Mouse (Mus musculus): Measurements from ENCODE around the gene Atxn10. TPM values are rescaled to one million over a fixed set of nuclear protein-coding genes. Genes with fewer than 3 reads are reported as not detected.
"Not testable (repeated sequence)": the region's sequence is repeated elsewhere in the genome, so short reads cannot be mapped to it uniquely, and the experiment has no call there.

The Atxn10 gene
- polyA plus RNA-seq, 1 experiment from 2014 or later: 85.3 TPM

DNA sequence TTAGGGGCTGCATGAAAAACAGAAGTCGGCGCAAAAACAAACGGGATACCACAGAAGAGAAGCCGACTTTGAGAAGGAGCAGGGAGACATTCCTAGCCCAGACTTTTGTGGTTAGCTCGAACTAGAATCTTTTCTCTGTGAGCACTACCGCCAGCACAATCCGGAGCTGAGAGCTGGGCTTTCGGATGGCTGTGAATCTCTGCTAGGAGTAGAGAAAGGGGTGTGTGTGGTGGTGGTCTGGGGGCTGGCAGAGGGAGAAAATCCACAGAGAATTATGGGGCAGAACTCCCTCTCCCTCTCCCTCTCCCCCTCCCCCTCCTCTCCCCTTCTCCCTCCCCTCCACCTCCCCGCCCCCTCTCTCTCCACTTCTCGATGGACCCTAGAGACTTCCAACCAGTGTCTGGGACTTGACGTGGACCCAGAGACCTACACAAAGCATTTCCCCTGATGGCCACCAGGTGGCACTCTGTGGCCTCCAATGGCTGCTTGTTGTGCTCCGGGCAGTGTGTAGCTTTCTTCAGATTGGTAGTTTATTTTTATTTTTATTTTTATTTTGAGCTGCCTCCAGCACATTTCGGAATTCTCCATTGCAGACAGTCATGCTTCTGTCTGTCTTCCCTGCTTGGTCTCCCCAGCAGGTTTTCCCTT lies 20.5 kb upstream of the Atxn10 start:
- H3K36me3 ChIP-seq (replicated peaks): no peaks in the 10 kb centered on the region
- H3K4me2 ChIP-seq: no peak overlapping the region
- H3K4me3 ChIP-seq (replicated peaks): no peak overlapping the region
- 0 out of 2 replicates have a peak, but pooled peaks cover 10% of the 10 kb centered on the region for H3K4me1 ChIP-seq (replicated peaks)
- H3K9me3 ChIP-seq (replicated peaks): no peaks in the 10 kb centered on the region
- no peaks in the 10 kb centered on the region for H3K27me3 ChIP-seq
- H3K9ac ChIP-seq: no peak overlapping the region
- no peak overlapping the region for H3K27ac ChIP-seq (replicated peaks)
- WGBS (ENCODE audit: insufficient replicate concordance): 35% methylated on average over 12 of the region's 13 CpGs
- ATAC-seq (ENCODE audit: insufficient read depth): no peak

DNA sequence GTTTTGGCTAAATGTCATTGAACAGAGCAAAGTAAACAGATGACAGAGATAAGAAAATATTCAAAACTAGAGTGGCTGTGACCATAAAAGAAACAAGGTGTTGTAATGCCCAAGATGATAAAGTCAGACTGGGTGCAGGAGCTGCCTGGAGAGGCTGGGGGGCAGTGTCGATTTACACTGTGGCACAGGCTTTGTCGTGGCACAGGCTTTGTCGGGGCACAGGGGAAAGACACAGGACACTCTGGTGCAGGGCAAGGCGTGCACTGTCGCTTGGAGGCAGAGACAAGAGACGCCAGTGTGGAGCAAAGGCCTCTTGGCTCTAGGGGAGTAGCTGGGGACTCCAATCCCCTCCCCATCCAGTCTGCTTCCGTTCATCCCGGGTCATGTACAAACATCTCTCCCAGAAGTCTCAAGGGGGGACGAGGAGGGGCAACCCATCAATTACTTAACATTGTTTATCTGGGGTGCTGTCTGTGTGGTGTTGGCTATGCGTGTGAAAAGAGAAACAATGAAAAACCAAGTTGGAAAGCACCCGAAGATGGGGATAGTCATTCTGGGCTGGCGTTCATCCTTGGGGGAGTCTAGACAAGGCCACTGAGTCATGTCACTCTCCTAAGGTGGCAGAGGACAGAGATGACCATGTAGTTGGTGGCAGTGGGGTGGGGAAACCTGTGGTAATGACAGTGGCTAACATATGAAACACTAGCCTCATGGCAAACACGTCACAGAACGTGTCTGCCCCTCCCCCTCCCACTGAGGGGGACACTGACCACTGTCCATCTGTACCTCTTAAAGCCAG lies 19.5 kb upstream of the Atxn10 start:
- 42% methylated on average over 14 of the region's 14 CpGs for WGBS (ENCODE audit: insufficient replicate concordance)
- ATAC-seq (ENCODE audit: insufficient read depth): no peak
- Histone ChIP-seq H3K27ac (replicated peaks) (no peak overlapping the region), H3K9ac (no peak overlapping the region), H3K36me3 (replicated peaks) (no peaks in the 10 kb centered on the region), H3K27me3 (no peaks in the 10 kb centered on the region), H3K9me3 (replicated peaks) (no peaks in the 10 kb centered on the region), H3K4me2 (no peak overlapping the region), H3K4me1 (replicated peaks) (0 out of 2 replicates have a peak, but pooled peaks cover 10% of the 10 kb centered on the region), H3K4me3 (replicated peaks) (no peak overlapping the region)

DNA sequence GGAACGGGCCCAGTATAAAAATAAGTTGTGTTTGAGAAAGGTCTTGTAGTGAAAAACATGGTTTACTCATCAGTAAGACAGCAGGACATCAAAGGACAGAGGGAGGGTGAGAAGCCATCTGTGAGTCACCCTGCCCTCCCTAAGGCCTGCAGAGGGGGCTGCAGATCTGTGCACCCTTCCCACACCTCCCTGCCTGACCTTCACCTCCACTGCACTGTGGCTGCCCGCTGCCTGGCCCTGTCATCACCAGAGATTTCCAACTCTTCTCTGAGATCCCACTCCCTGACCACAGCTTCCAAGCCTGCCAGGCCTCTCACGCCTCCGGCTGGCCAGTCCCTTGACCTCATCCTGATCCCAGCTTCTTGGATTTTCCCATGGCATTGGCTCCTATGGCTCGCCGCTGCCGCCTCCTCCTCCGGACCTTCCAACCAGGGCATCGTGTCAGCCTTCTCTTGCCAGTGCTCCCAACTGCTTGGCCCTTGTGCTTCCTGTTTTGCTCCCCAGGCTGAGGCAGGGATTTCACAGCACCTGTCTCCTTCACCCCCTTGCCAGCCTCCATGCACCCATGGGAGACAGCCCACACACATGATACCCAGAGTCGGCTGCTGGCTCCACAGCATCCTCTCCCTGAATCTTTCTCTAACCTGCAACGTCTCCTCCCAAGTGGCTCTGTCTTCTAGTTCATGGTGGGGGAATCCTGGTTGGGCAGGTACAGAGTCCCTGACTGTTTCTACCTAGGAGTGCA lies 15.9 kb upstream of the Atxn10 start:
- Histone ChIP-seq H3K4me1 (replicated peaks) (0 out of 2 replicates have a peak, but pooled peaks cover 5% of the 10 kb centered on the region), H3K27ac (replicated peaks) (no peak overlapping the region), H3K4me3 (replicated peaks) (no peak overlapping the region), H3K27me3 (no peaks in the 10 kb centered on the region), H3K9me3 (replicated peaks) (no peaks in the 10 kb centered on the region), H3K9ac (no peak overlapping the region), H3K36me3 (replicated peaks) (no peaks in the 10 kb centered on the region), H3K4me2 (no peak overlapping the region)
- WGBS (ENCODE audit: insufficient replicate concordance): 65% methylated on average over 11 of the region's 11 CpGs
- ATAC-seq (ENCODE audit: insufficient read depth): no peak

DNA sequence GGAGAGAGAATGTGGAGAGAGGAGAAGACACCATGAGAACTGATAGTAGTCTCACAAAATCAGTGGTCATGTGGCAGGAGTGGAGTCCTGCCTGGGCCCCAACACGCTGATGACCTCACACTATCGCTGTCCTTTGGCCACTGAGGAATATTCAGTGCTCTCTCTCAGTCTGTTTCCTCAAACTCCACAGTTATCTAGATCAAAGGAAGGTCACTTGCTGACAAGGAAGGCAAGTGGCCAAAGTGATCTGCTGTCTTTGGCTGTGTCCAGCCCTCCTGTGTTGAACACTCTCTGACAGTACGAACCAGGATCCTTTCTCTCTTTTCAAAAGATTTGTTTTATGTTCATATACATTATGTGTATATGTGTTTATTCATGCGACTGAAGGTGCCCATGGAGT lies 12.8 kb upstream of the Atxn10 start:
- WGBS (ENCODE audit: insufficient replicate concordance): 72% methylated on average over 4 of the region's 4 CpGs
- Histone ChIP-seq H3K9me3 (replicated peaks) (no peaks in the 10 kb centered on the region), H3K27ac (replicated peaks) (no peak overlapping the region), H3K36me3 (replicated peaks) (no peaks in the 10 kb centered on the region), H3K4me2 (no peak overlapping the region), H3K4me1 (replicated peaks) (peaks cover 8% of the 10 kb centered on the region), H3K4me3 (replicated peaks) (no peak overlapping the region), H3K9ac (no peak overlapping the region), H3K27me3 (no peaks in the 10 kb centered on the region)
- ATAC-seq (ENCODE audit: insufficient read depth): no peak

DNA sequence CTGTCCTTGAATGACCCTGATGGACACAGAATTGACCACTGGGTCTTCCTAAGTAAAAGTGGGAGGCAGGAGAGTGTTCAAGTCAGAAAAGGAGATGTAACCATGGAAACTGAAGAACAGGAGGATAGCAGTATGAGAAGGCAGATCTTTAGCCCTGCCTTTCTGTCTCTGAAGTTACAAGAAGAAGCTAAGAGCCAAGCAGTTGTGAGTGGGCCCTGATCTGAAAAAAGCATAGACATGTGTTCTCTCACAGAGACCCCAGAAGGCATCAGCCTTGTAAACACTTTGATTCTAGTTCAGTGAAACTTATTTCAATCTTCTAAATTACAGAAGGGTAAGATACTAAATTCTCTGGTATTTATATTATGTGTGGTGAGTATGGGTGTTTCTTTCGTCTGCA lies 11.6 kb upstream of the Atxn10 start:
- no peak overlapping the region for H3K27ac ChIP-seq (replicated peaks)
- WGBS (ENCODE audit: insufficient replicate concordance): 76% methylated on average over 1 of the region's 1 CpGs

DNA sequence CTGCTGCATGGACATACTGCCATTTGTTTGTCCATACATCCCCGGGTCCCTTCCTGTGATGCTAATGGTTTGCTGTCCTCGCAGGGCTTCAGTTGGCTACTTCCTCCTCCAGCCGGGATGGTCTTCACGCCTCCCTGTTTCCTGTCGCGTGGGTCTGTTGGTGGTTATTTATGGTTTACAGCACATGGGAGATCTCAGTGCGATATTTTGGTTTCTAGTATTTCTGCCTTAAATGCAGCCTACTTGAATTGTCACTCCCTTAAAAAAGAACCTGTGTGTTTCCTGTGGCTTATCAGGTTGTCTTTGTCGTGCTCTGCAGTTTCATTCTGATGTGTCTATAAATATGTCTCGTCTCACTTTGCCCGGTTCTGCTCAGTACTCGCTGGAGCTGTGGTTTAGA lies 8.2 kb upstream of the Atxn10 start:
- WGBS (ENCODE audit: insufficient replicate concordance): 11% methylated on average over 11 of the region's 11 CpGs
- ATAC-seq (ENCODE audit: insufficient read depth): no peak
- no peak overlapping the region for H3K4me2 ChIP-seq

More for the DNA sequence above, 11.6 kb upstream of the Atxn10 start:
- no peak for ATAC-seq (ENCODE audit: insufficient read depth)
- H3K9me3 ChIP-seq (replicated peaks): no peaks in the 10 kb centered on the region
- no peaks in the 10 kb centered on the region for H3K27me3 ChIP-seq
- peaks cover 8% of the 10 kb centered on the region for H3K4me1 ChIP-seq (replicated peaks)
- H3K9ac ChIP-seq: no peak overlapping the region
- no peak overlapping the region for H3K4me3 ChIP-seq (replicated peaks)
- no peak overlapping the region for H3K4me2 ChIP-seq
- H3K36me3 ChIP-seq (replicated peaks): no peaks in the 10 kb centered on the region

GRCm38 (mm10) chr15:85328455-85328854 lies 7.6 kb upstream of the Atxn10 start:
- H3K27me3 ChIP-seq; H3K4me3 ChIP-seq (replicated peaks); ATAC-seq (ENCODE audit: insufficient read depth); H3K9ac ChIP-seq; H3K9me3 ChIP-seq (replicated peaks); H3K36me3 ChIP-seq (replicated peaks); H3K27ac ChIP-seq (replicated peaks); H3K4me2 ChIP-seq: not testable (repeated sequence)
- 70% methylated on average over 2 of the region's 2 CpGs for whole genome bisulfite sequencing (ENCODE audit: insufficient replicate concordance)
- peaks cover 18% of the 10 kb centered on the region for H3K4me1 ChIP-seq (replicated peaks)

More for the DNA sequence above, 8.2 kb upstream of the Atxn10 start:
- H3K36me3 ChIP-seq (replicated peaks): no peaks in the 10 kb centered on the region
- H3K27ac ChIP-seq (replicated peaks): no peak overlapping the region
- H3K4me1 ChIP-seq (replicated peaks): peaks cover 18% of the 10 kb centered on the region
- H3K4me3 ChIP-seq (replicated peaks): no peak overlapping the region
- no peaks in the 10 kb centered on the region for H3K9me3 ChIP-seq (replicated peaks)
- H3K9ac ChIP-seq: no peak overlapping the region
- no peaks in the 10 kb centered on the region for H3K27me3 ChIP-seq

DNA sequence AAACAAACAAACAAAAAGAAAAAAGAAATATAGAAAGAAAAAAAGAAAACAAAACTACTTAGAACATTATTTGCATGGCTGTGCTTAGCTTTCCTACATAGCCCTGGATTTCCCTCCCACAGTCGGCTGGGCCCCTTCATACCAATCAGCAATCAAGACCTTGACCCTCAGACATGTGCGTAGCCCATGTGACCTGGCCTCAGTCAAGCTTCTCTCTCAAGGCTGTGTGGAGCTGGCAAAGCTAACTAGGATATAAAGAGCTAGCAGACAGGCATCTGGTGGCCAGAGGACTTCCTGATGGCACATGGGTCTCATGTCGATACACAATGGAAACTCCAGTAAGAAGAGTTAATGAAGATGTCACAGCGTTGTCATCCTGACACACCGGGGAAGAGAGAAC lies 6.9 kb upstream of the Atxn10 start:
- ATAC-seq (ENCODE audit: insufficient read depth): peak; percentile 26; the same call in 1 of the 2 replicates
- Histone ChIP-seq H3K27me3 (no peaks in the 10 kb centered on the region), H3K4me1 (replicated peaks) (peaks cover 18% of the 10 kb centered on the region), H3K4me3 (replicated peaks) (0 out of 2 replicates have a peak overlapping the region, but pooled peaks have one; percentile 5), H3K9me3 (replicated peaks) (no peaks in the 10 kb centered on the region), H3K36me3 (replicated peaks) (no peaks in the 10 kb centered on the region), H3K4me2 (peak overlapping the region; percentile 16; the same call in 1 of the 2 replicates), H3K27ac (replicated peaks) (peak overlapping the region; percentile 60; the same call in 1 of the 2 replicates), H3K9ac (no peak overlapping the region)
- WGBS (ENCODE audit: insufficient replicate concordance): 75% methylated on average over 5 of the region's 5 CpGs

- no peak overlapping the region for H3K27ac ChIP-seq (replicated peaks)
- 69% methylated on average over 6 of the region's 6 CpGs for WGBS (ENCODE audit: insufficient replicate concordance)
These were observed 6.0 kb upstream of the Atxn10 start for GRCm38 (mm10) chr15:85330024-85330423.

DNA sequence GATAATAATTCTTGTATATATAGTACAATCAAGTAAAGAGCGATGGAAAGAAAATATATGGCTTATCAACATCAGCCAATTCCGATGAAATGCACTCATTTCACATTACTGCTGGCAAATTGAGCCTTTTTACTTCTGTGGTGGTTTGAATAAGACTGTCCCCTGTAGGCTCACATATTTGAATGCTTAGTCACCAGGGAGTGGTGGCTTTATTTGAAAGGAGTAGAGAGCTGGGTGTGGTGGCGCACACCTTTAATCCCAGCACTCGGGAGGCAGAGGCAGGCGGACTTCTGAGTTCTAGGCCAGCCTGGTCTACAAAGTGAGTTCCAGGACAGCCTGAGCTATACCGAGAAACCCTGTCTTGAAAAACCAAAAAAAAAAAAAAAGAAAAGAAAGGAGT lies 2.5 kb upstream of the Atxn10 start:
- not testable (repeated sequence) for H3K27ac ChIP-seq (replicated peaks); H3K27me3 ChIP-seq
- 80% methylated on average over 6 of the region's 6 CpGs for WGBS (ENCODE audit: insufficient replicate concordance)

More at GRCm38 (mm10) chr15:85330024-85330423, 6.0 kb upstream of the Atxn10 start:
- no peak for ATAC-seq (ENCODE audit: insufficient read depth)
- H3K4me3 ChIP-seq (replicated peaks): 0 out of 2 replicates have a peak overlapping the region, but pooled peaks have one; percentile 20
- H3K4me1 ChIP-seq (replicated peaks): peaks cover 18% of the 10 kb centered on the region
- no peak overlapping the region for H3K9ac ChIP-seq
- 0 out of 2 replicates have a peak overlapping the region, but pooled peaks have one; percentile 16 for H3K4me2 ChIP-seq
- no peaks in the 10 kb centered on the region for H3K9me3 ChIP-seq (replicated peaks)
- H3K27me3 ChIP-seq: no peaks in the 10 kb centered on the region
- H3K36me3 ChIP-seq (replicated peaks): no peaks in the 10 kb centered on the region

GRCm38 (mm10) chr15:85334234-85334633 lies 1.8 kb upstream of the Atxn10 start:
- H3K9me3 ChIP-seq (replicated peaks): no peaks in the 10 kb centered on the region
- no peak overlapping the region for H3K4me2 ChIP-seq
- H3K27me3 ChIP-seq: no peaks in the 10 kb centered on the region
- H3K36me3 ChIP-seq (replicated peaks): no peaks in the 10 kb centered on the region
- 45% methylated on average over 3 of the region's 3 CpGs for WGBS (ENCODE audit: insufficient replicate concordance)
- H3K4me3 ChIP-seq (replicated peaks): no peak overlapping the region
- H3K4me1 ChIP-seq (replicated peaks): peaks cover 32% of the 10 kb centered on the region
- no peak overlapping the region for H3K9ac ChIP-seq
- 0 out of 2 replicates have a peak overlapping the region, but pooled peaks have one; percentile 3 for H3K27ac ChIP-seq (replicated peaks)
- ATAC-seq (ENCODE audit: insufficient read depth): no peak

More for the DNA sequence above, 2.5 kb upstream of the Atxn10 start:
- H3K9ac ChIP-seq; H3K36me3 ChIP-seq (replicated peaks); H3K4me3 ChIP-seq (replicated peaks); H3K4me2 ChIP-seq; ATAC-seq (ENCODE audit: insufficient read depth); H3K9me3 ChIP-seq (replicated peaks): not testable (repeated sequence)
- peaks cover 27% of the 10 kb centered on the region for H3K4me1 ChIP-seq (replicated peaks)

All from liver, embryonic 15.5 days (tissue).